Comparison of ENCODE assay signal across 33 mouse cellular contexts in the genomic region with DNA sequence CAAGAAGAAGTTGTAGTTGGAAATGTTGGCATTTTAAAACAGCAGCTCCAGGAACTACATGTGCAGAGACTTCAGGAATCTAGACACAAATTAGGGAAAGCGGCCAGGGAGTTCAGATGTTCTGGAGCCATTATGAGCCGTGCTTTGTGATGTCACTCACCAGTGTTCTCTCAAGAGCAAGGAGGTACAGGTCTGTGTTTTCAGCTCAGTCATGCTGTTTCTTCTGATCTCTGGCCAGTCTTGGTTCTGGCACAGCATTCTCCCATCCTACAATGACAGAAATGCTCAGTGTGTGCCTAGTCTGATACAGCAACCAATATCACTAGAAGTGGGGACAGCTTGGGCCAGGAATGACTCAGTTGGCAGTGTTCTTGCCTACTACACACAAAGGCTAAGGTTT. TPM values are rescaled to one million over a fixed set of nuclear protein-coding genes. Genes with fewer than 3 reads are reported as not detected.
"Had no signal": no experiment of that assay in that cellular context is flagged by ENCODE, and none has a peak within 500 bp of the region (broad histone marks: within the 10 kb centered on the region; RNA-seq: fewer than 3 reads in every experiment).

Gene Tmco2, minus strand, starts transcription at position 101 of the 400 bp plus-strand sequence.

- DNase-seq: cerebellum, adult 8-10 months; cerebellum, adult 9-10 months; cerebellum, adult 9-11 months; cerebellum, postnatal 10 days; cerebellum, postnatal 14 days; cerebellum, postnatal 25 days; cerebellum, postnatal 36 days; embryo, embryonic 11 days; forebrain, postnatal 0 days; gastrocnemius, adult 2 months; gastrocnemius, postnatal 10 days; gastrocnemius, postnatal 14 days; gastrocnemius, postnatal 25 days; gastrocnemius, postnatal 36 days; heart, adult 11 months; heart, adult 18-20 months; heart, adult 2 months had no signal

- H3K4me2 ChIP-seq: embryonic facial prominence, embryonic 12.5 days; embryonic facial prominence, embryonic 13.5 days; embryonic facial prominence, embryonic 15.5 days; forebrain, embryonic 12.5 days; forebrain, embryonic 13.5 days; forebrain, embryonic 15.5 days had no signal

- H3K9me3 ChIP-seq: embryonic facial prominence, embryonic 10.5 days; embryonic facial prominence, embryonic 12.5 days; embryonic facial prominence, embryonic 13.5 days; embryonic facial prominence, embryonic 15.5 days; forebrain, embryonic 10.5 days; forebrain, embryonic 12.5 days; forebrain, embryonic 13.5 days; forebrain, embryonic 15.5 days had no signal

- H3K9ac ChIP-seq: embryonic facial prominence, embryonic 12.5 days; embryonic facial prominence, embryonic 13.5 days; embryonic facial prominence, embryonic 15.5 days; forebrain, embryonic 12.5 days; forebrain, embryonic 13.5 days; forebrain, embryonic 15.5 days; forebrain, postnatal 0 days had no signal

- H3K4me3 ChIP-seq: embryonic facial prominence, embryonic 10.5 days; embryonic facial prominence, embryonic 12.5 days; embryonic facial prominence, embryonic 13.5 days; embryonic facial prominence, embryonic 15.5 days; erythroblast, embryonic 14.5 days; forebrain, embryonic 10.5 days; forebrain, embryonic 12.5 days; forebrain, embryonic 13.5 days; forebrain, embryonic 15.5 days; gastrocnemius, adult 2 months; heart, adult 2 months had no signal

- H3K27ac ChIP-seq: embryonic facial prominence, embryonic 10.5 days; embryonic facial prominence, embryonic 12.5 days; embryonic facial prominence, embryonic 13.5 days; embryonic facial prominence, embryonic 15.5 days; forebrain, embryonic 10.5 days; forebrain, embryonic 12.5 days; forebrain, embryonic 13.5 days; forebrain, embryonic 15.5 days; gastrocnemius, adult 2 months; heart, adult 2 months had no signal

- H3K4me1 ChIP-seq: embryonic facial prominence, embryonic 10.5 days; embryonic facial prominence, embryonic 12.5 days; embryonic facial prominence, embryonic 13.5 days; embryonic facial prominence, embryonic 15.5 days; forebrain, embryonic 10.5 days; forebrain, embryonic 12.5 days; forebrain, embryonic 13.5 days; forebrain, embryonic 15.5 days had no signal

- H3K36me3 ChIP-seq: embryonic facial prominence, embryonic 10.5 days; embryonic facial prominence, embryonic 12.5 days; embryonic facial prominence, embryonic 13.5 days; embryonic facial prominence, embryonic 15.5 days; forebrain, embryonic 10.5 days; forebrain, embryonic 12.5 days; forebrain, embryonic 15.5 days had no signal

- H3K27me3 ChIP-seq: embryonic facial prominence, embryonic 12.5 days; embryonic facial prominence, embryonic 13.5 days; embryonic facial prominence, embryonic 15.5 days; forebrain, embryonic 12.5 days; forebrain, embryonic 13.5 days; forebrain, embryonic 15.5 days had no signal

- ATAC-seq: forebrain, embryonic 13.5 days; forebrain, embryonic 14.5 days; forebrain, embryonic 15.5 days; forebrain, embryonic 16.5 days; forebrain, postnatal 0 days had no signal

RNA-seq across cellular contexts. Expression of gene Tmco2, which starts in this region (rescaled TPM):
- polyA plus RNA-seq: cortical plate, adult 2 months; embryonic facial prominence, embryonic 10.5 days; embryonic facial prominence, embryonic 11.5 days; embryonic facial prominence, embryonic 12.5 days; embryonic facial prominence, embryonic 13.5 days; embryonic facial prominence, embryonic 14.5 days; embryonic facial prominence, embryonic 15.5 days; erythroblast, embryonic 14.5 days; forebrain, embryonic 10.5 days; forebrain, embryonic 11.5 days; forebrain, embryonic 12.5 days; forebrain, embryonic 13.5 days; forebrain, embryonic 14.5 days; forebrain, embryonic 15.5 days; forebrain, embryonic 16.5 days; forebrain, postnatal 0 days; frontal cortex, adult 2 months had no signal
